Mouse (Mus musculus) C2C12 (cell line): ENCODE measurements around the gene Rps6ka4. TPM values are rescaled to one million over a fixed set of nuclear protein-coding genes. Genes with fewer than 3 reads are reported as not detected.

Experiments
- H3K27me3 ChIP-seq: one replicate; pipeline ENCODE4 v1.6.1; 2011; ENCODE audit not compliant: control insufficient read depth, insufficient read depth, insufficient read length
- H3K36me3 ChIP-seq: one replicate; pipeline ENCODE4 v1.6.1; 2011; ENCODE audit not compliant: control insufficient read depth, insufficient read depth
- H3K4me3 ChIP-seq: one replicate; pipeline ENCODE4 v1.5.1; 2011; ENCODE audit warnings: mild to moderate bottlenecking, control low read depth; ENCODE audit not compliant: poor library complexity, insufficient read depth, severe bottlenecking
- H3K79me2 ChIP-seq: one replicate; pipeline ENCODE4 v1.6.1; 2011; ENCODE audit not compliant: control insufficient read depth, insufficient read depth
- H3K79me3 ChIP-seq: one replicate; pipeline ENCODE4 v1.6.1; 2011; ENCODE audit warnings: low read depth, control low read depth
- H3ac ChIP-seq: one replicate; pipeline ENCODE3; 2011; ENCODE audit warnings: low read depth; ENCODE audit not compliant: control insufficient read depth, insufficient read length
- CEBPB ChIP-seq: IDR thresholded peaks from one replicate; pipeline ENCODE4 v1.6.1; 2011; ENCODE audit warnings: low read depth, mild to moderate bottlenecking, control low read depth, moderate library complexity
- CTCF ChIP-seq: IDR thresholded peaks from one replicate; pipeline ENCODE4 v1.5.1; 2011; ENCODE audit not compliant: control insufficient read depth, insufficient read depth, insufficient read length
- FOSL1 ChIP-seq: IDR thresholded peaks from one replicate; pipeline ENCODE4 v1.8.0; 2011; ENCODE audit warnings: mild to moderate bottlenecking, low read length; ENCODE audit not compliant: poor library complexity, insufficient read depth, severe bottlenecking
- MAX ChIP-seq: IDR thresholded peaks from one replicate; pipeline ENCODE4 v1.6.1; 2011; ENCODE audit warnings: mild to moderate bottlenecking, control low read depth
- MYOD1 ChIP-seq: IDR thresholded peaks from one replicate; pipeline ENCODE4 v1.6.1; 2011; ENCODE audit warnings: low read depth; ENCODE audit not compliant: control insufficient read depth, insufficient read length
- MYOG ChIP-seq: IDR thresholded peaks from one replicate; pipeline ENCODE4 v1.6.1; 2011; ENCODE audit not compliant: control insufficient read depth, insufficient read length; ENCODE audit errors: extremely low read depth
- USF1 ChIP-seq: IDR thresholded peaks from one replicate; pipeline ENCODE4 v1.6.1; 2011; ENCODE audit warnings: low read depth, mild to moderate bottlenecking, control low read depth, moderate library complexity
- polyA plus RNA-seq: library from polyadenylated mRNA; unstranded; fragments of >200 nt; fragmentation: generic; extraction: Trizol; gene quantifications from one replicate; pipeline ENCODE4 v1.2.1, GENCODE M21; 2012; ENCODE audit warnings: missing spikeins

Rps6ka4 gene
- polyA plus RNA-seq, 1 experiment, result 103 TPM

DNA sequence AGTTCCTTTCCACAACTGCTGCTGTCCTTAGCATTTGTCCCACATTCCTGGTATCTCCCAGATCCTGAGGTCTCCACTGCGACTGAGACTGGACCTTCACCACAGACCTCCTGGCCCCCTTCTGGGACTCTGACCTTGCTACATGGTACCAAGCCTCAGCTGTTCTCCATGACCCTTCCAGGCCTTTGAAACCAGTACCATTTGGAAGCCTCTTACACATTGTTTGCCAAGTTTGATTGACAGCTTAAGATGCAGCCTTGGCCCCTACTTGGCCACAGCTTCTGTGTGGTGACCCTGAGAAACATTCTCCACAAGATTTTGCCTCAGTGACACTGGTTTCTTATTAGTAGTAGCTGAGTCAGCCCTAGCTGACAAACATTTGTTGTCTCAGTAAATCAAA is 1.9 kb upstream of the Rps6ka4 start:
- Histone ChIP-seq H3K36me3 (peaks cover 21% of the 10 kb centered on the region), H3K79me3 (peaks cover 9% of the 10 kb centered on the region), H3K79me2 (peaks cover 34% of the 10 kb centered on the region), H3K4me3 (no peak overlapping the region), H3K27me3 (no peaks in the 10 kb centered on the region), H3ac (no peak overlapping the region)
- TF ChIP-seq MAX, result peak; percentile 57
- no peak for TF ChIP-seq FOSL1
- TF ChIP-seq MYOD1, result peak; percentile 7

DNA sequence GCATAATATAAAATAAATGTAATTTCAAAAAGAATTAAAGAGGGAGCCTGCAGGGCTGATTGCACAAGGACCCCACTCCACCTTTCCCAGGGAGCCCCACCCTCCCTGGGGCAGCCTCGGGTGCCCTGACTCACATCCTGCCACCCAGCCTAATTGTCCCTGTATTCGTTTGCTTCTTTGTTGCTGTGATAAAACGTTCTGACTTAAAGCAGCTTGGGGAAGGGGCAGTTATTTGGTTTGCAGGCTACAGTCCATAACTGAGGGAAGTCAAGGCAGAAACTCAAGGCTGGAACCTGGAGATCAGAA is 809 bp upstream of the Rps6ka4 start:
- Histone ChIP-seq H3K36me3 (peaks cover 32% of the 10 kb centered on the region), H3K79me2 (peaks cover 42% of the 10 kb centered on the region), H3K27me3 (no peaks in the 10 kb centered on the region), H3K4me3 (peak overlapping the region; percentile 93), H3ac (peak overlapping the region; percentile 52), H3K79me3 (peaks cover 11% of the 10 kb centered on the region)
- TF ChIP-seq MYOG (no peak), CEBPB (peak; percentile 88)

DNA sequence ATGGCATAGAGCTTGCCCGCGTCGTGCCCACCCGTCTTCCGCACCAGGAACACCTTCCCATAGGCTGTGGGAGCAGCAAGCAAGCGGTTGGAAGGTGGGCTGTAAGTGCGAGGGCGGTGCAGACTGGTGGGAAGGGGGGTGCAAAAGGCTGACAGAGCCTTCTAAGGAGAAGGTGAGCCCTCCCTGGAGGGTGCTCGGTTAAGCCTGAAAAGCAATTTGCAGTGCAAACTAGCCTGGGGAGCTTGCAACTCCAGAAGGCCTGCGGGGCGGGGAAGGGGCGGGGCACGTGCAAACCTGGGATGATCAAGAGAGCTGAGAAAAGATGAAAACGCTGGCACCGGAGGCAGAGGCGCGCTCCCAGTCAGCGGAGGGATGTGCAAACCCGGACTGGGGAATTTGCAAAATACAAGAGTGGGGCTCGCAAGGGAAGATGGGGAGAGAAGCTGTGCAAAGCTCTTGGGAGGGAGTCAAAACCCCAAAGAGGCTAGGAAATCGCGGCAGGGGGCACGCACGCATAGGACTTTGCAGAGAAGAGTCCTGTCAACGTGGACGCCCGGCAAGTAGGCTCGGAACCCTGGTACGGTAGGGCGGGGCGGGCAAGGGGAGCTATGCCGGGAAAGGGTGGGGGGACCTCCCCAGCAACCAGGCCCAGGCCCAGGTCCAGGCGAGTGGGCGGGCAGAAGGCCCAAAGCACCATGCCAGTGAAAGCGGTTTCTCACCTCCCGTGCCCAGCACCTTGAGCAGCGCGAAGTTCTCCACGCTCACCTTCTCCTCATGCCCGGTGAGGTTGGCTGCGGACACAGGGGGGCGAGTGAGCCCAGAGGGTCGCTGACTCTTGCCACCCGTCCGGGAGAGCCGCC is 591 bp downstream of the Rps6ka4 start:
- Histone ChIP-seq H3K27me3 (no peaks in the 10 kb centered on the region), H3K36me3 (peaks cover 46% of the 10 kb centered on the region), H3K4me3 (peak overlapping the region; percentile 93), H3ac (peak overlapping the region; percentile 89), H3K79me2 (peaks cover 42% of the 10 kb centered on the region), H3K79me3 (peaks cover 11% of the 10 kb centered on the region)
- TF ChIP-seq CTCF (no peak), MAX (no peak), MYOG (no peak), USF1 (no peak), CEBPB (no peak), FOSL1 (no peak), MYOD1 (no peak)

DNA sequence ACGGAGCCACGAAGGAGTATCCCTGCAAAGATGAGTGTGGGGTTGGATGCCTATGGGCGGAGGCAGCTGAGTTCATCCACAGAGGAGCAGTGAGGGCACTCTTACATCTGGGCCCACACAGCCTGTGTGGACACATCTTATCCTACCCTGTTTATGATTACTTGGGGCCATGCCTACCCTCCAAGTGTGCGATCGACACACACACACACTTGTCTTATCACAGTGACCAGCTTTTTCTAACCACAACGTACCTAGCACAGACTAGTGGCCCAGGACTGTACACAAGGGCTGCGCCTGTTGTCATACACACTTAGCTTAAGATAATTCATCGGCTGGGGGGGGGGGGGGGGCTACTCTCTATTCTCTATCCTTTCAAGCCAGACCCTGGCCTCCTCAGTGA is 8.1 kb downstream of the Rps6ka4 start:
- Histone ChIP-seq H3K79me2 (peaks cover 8% of the 10 kb centered on the region), H3ac (no peak overlapping the region), H3K4me3 (no peak overlapping the region), H3K27me3 (no peaks in the 10 kb centered on the region), H3K36me3 (peaks cover 82% of the 10 kb centered on the region), H3K79me3 (peaks cover 2% of the 10 kb centered on the region)
- TF ChIP-seq CTCF, result no peak
- no peak for TF ChIP-seq MAX
- TF ChIP-seq USF1, result no peak
- no peak for TF ChIP-seq CEBPB
- no peak for TF ChIP-seq MYOD1
- TF ChIP-seq MYOG, result no peak
- no peak for TF ChIP-seq FOSL1

DNA sequence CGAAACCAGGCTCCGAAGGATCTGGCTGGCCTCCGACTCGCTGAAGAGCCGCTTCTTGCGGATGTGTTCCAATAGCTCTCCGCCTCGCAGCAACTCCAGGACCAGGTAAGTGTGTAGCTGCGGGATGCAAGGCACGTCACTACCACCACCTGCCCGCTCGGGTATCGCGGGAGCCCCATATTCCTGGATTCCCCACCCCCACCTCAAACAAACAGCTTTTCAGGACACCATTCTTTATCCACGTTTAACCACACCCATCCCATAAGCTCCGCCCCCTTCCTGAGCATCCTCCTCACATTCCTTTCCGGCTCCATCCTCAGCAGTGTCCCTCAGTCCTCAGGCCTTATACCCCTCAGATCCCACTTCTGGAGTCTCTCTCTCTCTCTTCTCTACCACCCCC is 9.1 kb downstream of the Rps6ka4 start:
- Histone ChIP-seq H3ac (no peak overlapping the region), H3K79me3 (no peaks in the 10 kb centered on the region), H3K27me3 (no peaks in the 10 kb centered on the region), H3K4me3 (no peak overlapping the region), H3K79me2 (no peaks in the 10 kb centered on the region), H3K36me3 (peaks cover 72% of the 10 kb centered on the region)
- TF ChIP-seq FOSL1 (no peak), MYOD1 (no peak), CTCF (no peak)

DNA sequence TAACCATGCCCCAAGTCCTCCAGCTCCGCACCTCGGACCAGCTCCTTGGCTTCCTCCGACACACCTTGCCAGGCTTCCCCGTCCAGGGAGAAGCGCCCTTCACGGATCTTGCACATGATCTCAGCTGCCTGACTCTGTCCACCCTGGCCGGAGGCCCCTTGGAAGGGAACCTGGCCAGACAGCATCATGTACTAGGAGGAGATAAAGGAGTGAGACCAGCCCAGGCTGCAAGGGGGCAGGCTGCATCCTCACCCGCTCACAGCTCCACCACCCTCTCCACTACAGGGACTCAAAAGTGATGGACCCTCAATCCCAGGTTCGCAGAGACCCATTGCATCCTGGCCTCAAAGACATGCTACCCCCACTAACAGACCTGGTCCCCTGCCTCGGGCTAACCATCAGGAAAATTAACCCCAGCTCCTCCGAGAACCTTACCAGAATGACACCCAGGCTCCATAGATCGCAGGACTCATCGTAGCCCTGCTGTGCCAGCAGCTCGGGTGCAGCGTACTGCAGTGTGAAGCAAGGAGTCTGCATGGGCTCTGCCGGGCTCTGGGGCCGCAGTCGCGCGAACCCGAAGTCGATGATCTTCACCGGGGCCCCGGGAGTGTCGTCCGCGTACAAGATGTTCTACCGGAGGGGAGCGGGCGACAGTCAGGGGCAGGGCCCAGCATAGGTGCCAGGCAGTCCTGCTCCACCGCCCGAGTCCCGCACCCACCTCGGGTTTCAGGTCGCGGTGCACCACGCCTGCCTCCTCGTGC is 9.7 kb downstream of the Rps6ka4 start:
- no peaks in the 10 kb centered on the region for H3K27me3 ChIP-seq
- H3K36me3 ChIP-seq, result peaks cover 66% of the 10 kb centered on the region
- no peak overlapping the region for H3K4me3 ChIP-seq
- H3ac ChIP-seq, result no peak overlapping the region
- H3K79me3 ChIP-seq, result no peaks in the 10 kb centered on the region
- no peaks in the 10 kb centered on the region for H3K79me2 ChIP-seq
- TF ChIP-seq MYOD1 (no peak), FOSL1 (no peak), CTCF (no peak), USF1 (no peak), MYOG (no peak), CEBPB (no peak), MAX (no peak)
